Mouse (Mus musculus): ENCODE data around the gene Lrrc25. TPM values are rescaled to one million over a fixed set of nuclear protein-coding genes. Genes with fewer than 3 reads are reported as not detected.

Lrrc25 gene
- polyA plus RNA-seq, 1 experiment from 2014 or later: 0.20 TPM

DNA sequence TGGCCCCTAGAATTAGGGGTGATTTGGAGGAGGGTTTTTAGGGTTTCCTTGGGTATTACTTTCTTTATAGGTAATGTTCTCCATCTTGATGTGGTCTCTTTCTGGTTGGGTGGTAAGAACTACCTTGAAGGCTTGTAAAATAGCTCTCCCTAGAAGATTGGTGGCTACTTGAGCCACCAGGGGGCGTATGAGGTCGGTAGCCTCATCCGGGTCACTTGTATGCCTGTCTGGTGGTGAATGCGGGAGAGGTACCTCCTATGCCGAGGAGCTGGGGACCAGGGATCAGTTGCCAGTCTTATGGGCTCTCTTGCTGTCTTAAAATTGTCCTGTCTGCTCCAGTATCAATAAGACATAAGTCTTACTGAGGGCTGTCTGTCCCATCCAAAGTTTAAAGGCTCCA lies 9.1 kb downstream of the Lrrc25 start:
- Histone ChIP-seq H3K4me1 (ENCODE audit: control insufficient read depth, insufficient read depth, low read length) (0 out of 2 replicates have a peak, but pooled peaks cover 7% of the 10 kb centered on the region), H3K4me3 (ENCODE audit: low read depth, low read length) (no peak overlapping the region), H3K9me3 (ENCODE audit: control insufficient read depth, low read length) (no peaks in the 10 kb centered on the region), H3K4me2 (ENCODE audit: low read depth, low read length) (no peak overlapping the region), H3K9ac (replicated peaks; ENCODE audit: low read depth, low read length) (no peak overlapping the region), H3K36me3 (ENCODE audit: control insufficient read depth, insufficient read depth, low read length) (no peaks in the 10 kb centered on the region), H3K27ac (ENCODE audit: low read depth, low read length) (no peak overlapping the region), H3K27me3 (ENCODE audit: control insufficient read depth, insufficient read depth, low read length) (no peaks in the 10 kb centered on the region)
- no peak for ATAC-seq (ENCODE audit: low read depth)
- WGBS: 17% methylated on average over 5 of the region's 5 CpGs

DNA sequence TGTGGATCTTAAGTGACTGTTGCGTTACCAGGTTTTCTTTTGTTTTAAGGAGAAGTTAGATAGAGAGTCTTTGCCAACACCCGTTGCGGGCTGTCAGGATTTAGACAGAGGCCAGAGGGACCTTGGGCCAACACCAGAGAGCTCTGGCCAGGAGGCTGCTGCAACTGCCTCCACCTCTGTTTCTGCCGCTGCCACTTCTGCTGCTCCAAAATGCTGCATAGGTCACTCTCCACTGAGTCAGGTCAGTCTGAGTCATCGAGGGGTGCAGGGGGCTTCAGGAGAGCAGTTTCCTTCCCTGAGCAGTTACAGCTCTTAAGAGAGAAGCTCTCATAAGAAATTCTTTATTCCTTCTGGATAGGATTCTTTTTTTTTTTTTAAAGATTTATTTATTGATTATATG lies 11.1 kb downstream of the Lrrc25 start:
- no peaks in the 10 kb centered on the region for H3K36me3 ChIP-seq (ENCODE audit: control insufficient read depth, insufficient read depth, low read length)
- H3K9ac ChIP-seq (replicated peaks; ENCODE audit: low read depth, low read length): no peak overlapping the region

GRCm38 (mm10) chr8:70628986-70629490 lies 13.1 kb downstream of the Lrrc25 start:
- peak overlapping the region; percentile 38 for H3K4me3 ChIP-seq (ENCODE audit: low read depth, low read length)
- H3K27me3 ChIP-seq (ENCODE audit: control insufficient read depth, insufficient read depth, low read length): peaks cover 4% of the 10 kb centered on the region; the same call in 1 of the 2 replicates
- H3K9me3 ChIP-seq (ENCODE audit: control insufficient read depth, low read length): no peaks in the 10 kb centered on the region
- 0 out of 2 replicates have a peak, but pooled peaks cover 9% of the 10 kb centered on the region for H3K4me1 ChIP-seq (ENCODE audit: control insufficient read depth, insufficient read depth, low read length)
- H3K36me3 ChIP-seq (ENCODE audit: control insufficient read depth, insufficient read depth, low read length): no peaks in the 10 kb centered on the region
- peak; percentile 2; the same call in 1 of the 2 replicates for ATAC-seq (ENCODE audit: low read depth)
- H3K27ac ChIP-seq (ENCODE audit: low read depth, low read length): peak overlapping the region; percentile 74; the same call in 1 of the 2 replicates
- H3K4me2 ChIP-seq (ENCODE audit: low read depth, low read length): peak overlapping the region; percentile 61
- WGBS: 55% methylated on average over 7 of the region's 7 CpGs
- peak overlapping the region; percentile 59; the same call in 1 of the 2 replicates for H3K9ac ChIP-seq (replicated peaks; ENCODE audit: low read depth, low read length)

More for the DNA sequence above, 11.1 kb downstream of the Lrrc25 start:
- Histone ChIP-seq H3K9me3 (ENCODE audit: control insufficient read depth, low read length) (no peaks in the 10 kb centered on the region), H3K27me3 (ENCODE audit: control insufficient read depth, insufficient read depth, low read length) (peaks cover 4% of the 10 kb centered on the region; the same call in 1 of the 2 replicates), H3K4me2 (ENCODE audit: low read depth, low read length) (no peak overlapping the region), H3K4me3 (ENCODE audit: low read depth, low read length) (no peak overlapping the region), H3K4me1 (ENCODE audit: control insufficient read depth, insufficient read depth, low read length) (0 out of 2 replicates have a peak, but pooled peaks cover 9% of the 10 kb centered on the region), H3K27ac (ENCODE audit: low read depth, low read length) (no peak overlapping the region)
- ATAC-seq (ENCODE audit: low read depth): no peak
- 88% methylated on average over 5 of the region's 5 CpGs for WGBS

- H3K9ac ChIP-seq (replicated peaks; ENCODE audit: low read depth, low read length): peak overlapping the region; percentile 59; the same call in 1 of the 2 replicates
- H3K36me3 ChIP-seq (ENCODE audit: control insufficient read depth, insufficient read depth, low read length): no peaks in the 10 kb centered on the region
- peak overlapping the region; percentile 61 for H3K4me2 ChIP-seq (ENCODE audit: low read depth, low read length)
- H3K9me3 ChIP-seq (ENCODE audit: control insufficient read depth, low read length): no peaks in the 10 kb centered on the region
- H3K4me3 ChIP-seq (ENCODE audit: low read depth, low read length): peak overlapping the region; percentile 38
- peaks cover 4% of the 10 kb centered on the region; the same call in 1 of the 2 replicates for H3K27me3 ChIP-seq (ENCODE audit: control insufficient read depth, insufficient read depth, low read length)
- WGBS: under 1% methylated on average over 60 of the region's 60 CpGs
- H3K27ac ChIP-seq (ENCODE audit: low read depth, low read length): peak overlapping the region; percentile 74
- H3K4me1 ChIP-seq (ENCODE audit: control insufficient read depth, insufficient read depth, low read length): 0 out of 2 replicates have a peak, but pooled peaks cover 9% of the 10 kb centered on the region
- ATAC-seq (ENCODE audit: low read depth): peak; percentile 93
These were observed 13.9 kb downstream of the Lrrc25 start for GRCm38 (mm10) chr8:70629574-70630531.

- Histone ChIP-seq H3K4me2 (ENCODE audit: low read depth, low read length) (no peak overlapping the region), H3K9me3 (ENCODE audit: control insufficient read depth, low read length) (no peaks in the 10 kb centered on the region), H3K27me3 (ENCODE audit: control insufficient read depth, insufficient read depth, low read length) (peaks cover 4% of the 10 kb centered on the region; the same call in 1 of the 2 replicates), H3K4me3 (ENCODE audit: low read depth, low read length) (peak overlapping the region; percentile 38; the same call in 1 of the 2 replicates), H3K9ac (replicated peaks; ENCODE audit: low read depth, low read length) (no peak overlapping the region), H3K27ac (ENCODE audit: low read depth, low read length) (no peak overlapping the region), H3K4me1 (ENCODE audit: control insufficient read depth, insufficient read depth, low read length) (0 out of 2 replicates have a peak, but pooled peaks cover 9% of the 10 kb centered on the region), H3K36me3 (ENCODE audit: control insufficient read depth, insufficient read depth, low read length) (no peaks in the 10 kb centered on the region)
- ATAC-seq (ENCODE audit: low read depth): 0 out of 2 replicates have a peak, but pooled peaks have one; percentile 9
- 13% methylated on average over 22 of the region's 22 CpGs for WGBS
These were observed 14.8 kb downstream of the Lrrc25 start for GRCm38 (mm10) chr8:70630532-70631381.

DNA sequence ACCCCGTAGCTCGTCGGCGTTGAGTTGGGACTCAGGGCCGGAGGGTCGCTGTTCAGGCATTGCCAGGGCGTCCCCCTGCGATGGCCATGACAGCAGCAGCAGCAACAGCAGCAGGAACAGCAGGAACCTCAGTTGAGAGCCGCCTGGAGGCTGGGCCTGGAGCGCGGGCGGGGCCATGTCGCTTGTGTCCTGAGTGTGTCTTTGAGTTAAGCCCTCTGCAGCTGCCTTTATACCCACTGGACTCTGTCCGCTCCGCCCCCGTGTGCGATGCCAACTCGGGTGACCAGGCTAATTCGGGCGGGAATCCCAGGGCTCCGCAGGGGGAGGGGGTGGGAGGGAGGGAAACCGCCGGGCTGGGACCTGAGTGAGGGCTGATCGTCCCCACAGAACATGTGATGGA lies 15.5 kb downstream of the Lrrc25 start:
- Histone ChIP-seq H3K4me1 (ENCODE audit: control insufficient read depth, insufficient read depth, low read length) (0 out of 2 replicates have a peak, but pooled peaks cover 9% of the 10 kb centered on the region), H3K27ac (ENCODE audit: low read depth, low read length) (no peak overlapping the region), H3K4me3 (ENCODE audit: low read depth, low read length) (no peak overlapping the region), H3K27me3 (ENCODE audit: control insufficient read depth, insufficient read depth, low read length) (peaks cover 4% of the 10 kb centered on the region; the same call in 1 of the 2 replicates), H3K9ac (replicated peaks; ENCODE audit: low read depth, low read length) (no peak overlapping the region), H3K9me3 (ENCODE audit: control insufficient read depth, low read length) (no peaks in the 10 kb centered on the region), H3K4me2 (ENCODE audit: low read depth, low read length) (no peak overlapping the region), H3K36me3 (ENCODE audit: control insufficient read depth, insufficient read depth, low read length) (no peaks in the 10 kb centered on the region)
- ATAC-seq (ENCODE audit: low read depth): no peak
- WGBS: 17% methylated on average over 20 of the region's 24 CpGs

DNA sequence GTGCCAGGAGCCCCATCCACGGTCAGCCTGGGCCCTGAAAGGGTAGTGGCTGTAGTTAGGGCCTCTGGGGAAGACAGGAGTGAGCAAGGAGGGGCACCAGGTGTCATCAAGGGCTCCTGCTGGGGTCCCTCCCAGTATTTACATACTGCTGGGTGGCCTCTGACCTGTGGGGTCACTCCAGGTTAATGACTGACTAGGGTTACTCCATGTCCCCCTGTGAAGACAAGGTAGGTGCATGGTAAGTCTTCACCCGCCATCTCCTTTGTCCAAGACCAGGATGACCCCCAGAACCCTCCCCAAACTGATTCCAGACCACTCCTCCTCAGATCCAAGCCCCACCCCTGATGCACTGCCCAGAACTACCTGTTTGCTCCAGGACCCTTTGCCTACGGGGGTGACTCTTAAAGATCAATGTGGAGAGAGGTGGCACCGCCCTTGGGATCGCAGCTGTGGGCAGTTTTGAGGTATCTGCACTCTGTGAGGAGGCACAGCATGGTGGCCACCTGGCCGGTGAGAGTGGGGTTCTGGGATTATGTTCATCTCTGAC lies 16.5 kb downstream of the Lrrc25 start, which contains the start of gene Gdf15:
Gene Gdf15 (minus strand): TSS at position 111 of the 547 bp plus-strand sequence.
- no peak within 1 kb of the TSS for H3K9ac ChIP-seq (replicated peaks; ENCODE audit: low read depth, low read length)
- H3K4me1 ChIP-seq (ENCODE audit: control insufficient read depth, insufficient read depth, low read length): 0 out of 2 replicates have a peak, but pooled peaks cover 9% of the 10 kb centered on the region
- H3K36me3 ChIP-seq (ENCODE audit: control insufficient read depth, insufficient read depth, low read length): no peaks in the 10 kb centered on the region
- no peak within 1 kb of the TSS for H3K27ac ChIP-seq (ENCODE audit: low read depth, low read length)
- no peak for ATAC-seq (ENCODE audit: low read depth)
- 84% methylated on average over 6 of the region's 6 CpGs for WGBS
- peaks cover 4% of the 10 kb centered on the region; the same call in 1 of the 2 replicates for H3K27me3 ChIP-seq (ENCODE audit: control insufficient read depth, insufficient read depth, low read length)
- no peak within 1 kb of the TSS for H3K4me3 ChIP-seq (ENCODE audit: low read depth, low read length)
- H3K4me2 ChIP-seq (ENCODE audit: low read depth, low read length): no peak within 1 kb of the TSS
- no peaks in the 10 kb centered on the region for H3K9me3 ChIP-seq (ENCODE audit: control insufficient read depth, low read length)

GRCm38 (mm10) chr8:70634066-70634465 lies 18.1 kb downstream of the Lrrc25 start:
- H3K4me3 ChIP-seq (ENCODE audit: low read depth, low read length): no peak overlapping the region
- no peak overlapping the region for H3K27ac ChIP-seq (ENCODE audit: low read depth, low read length)
- H3K4me1 ChIP-seq (ENCODE audit: control insufficient read depth, insufficient read depth, low read length): 0 out of 2 replicates have a peak, but pooled peaks cover 9% of the 10 kb centered on the region
- ATAC-seq (ENCODE audit: low read depth): no peak
- peaks cover 4% of the 10 kb centered on the region; the same call in 1 of the 2 replicates for H3K27me3 ChIP-seq (ENCODE audit: control insufficient read depth, insufficient read depth, low read length)
- WGBS: 63% methylated on average over 6 of the region's 6 CpGs
- H3K36me3 ChIP-seq (ENCODE audit: control insufficient read depth, insufficient read depth, low read length): no peaks in the 10 kb centered on the region
- no peak overlapping the region for H3K4me2 ChIP-seq (ENCODE audit: low read depth, low read length)
- H3K9ac ChIP-seq (replicated peaks; ENCODE audit: low read depth, low read length): no peak overlapping the region
- H3K9me3 ChIP-seq (ENCODE audit: control insufficient read depth, low read length): no peaks in the 10 kb centered on the region

Measured in neural tube, embryonic 14.5 days (tissue).